Mouse (Mus musculus): ENCODE measurements around the gene Adipor2.

Gene Adipor2

GRCm38 (mm10) chr6:119313096-119313495, 104.4 kb downstream of the Adipor2 start:
- no peak for DNase-seq (ENCODE audit: low spot score)

DNA sequence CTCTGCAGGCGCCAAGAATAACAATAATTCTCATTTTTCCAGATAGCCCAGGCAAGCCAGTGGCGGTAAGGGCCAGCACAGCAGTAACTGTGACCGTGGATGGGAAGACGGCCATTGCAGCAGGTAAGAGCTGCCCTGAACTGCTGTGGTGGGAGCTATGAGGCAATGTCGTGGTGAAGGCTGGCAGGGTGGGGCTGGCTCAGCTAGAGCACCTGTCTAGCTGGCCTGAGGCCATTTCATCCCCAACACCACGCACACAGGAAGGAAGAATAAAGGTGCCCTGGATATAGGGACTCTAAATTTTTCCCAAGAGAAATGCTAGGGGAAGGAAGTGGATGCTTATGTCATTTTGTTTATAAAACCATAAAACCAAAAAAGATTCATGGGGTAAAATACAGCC, 105.1 kb downstream of the Adipor2 start:
- no peak for DNase-seq (ENCODE audit: low spot score)

GRCm38 (mm10) chr6:119310176-119310575, 107.3 kb downstream of the Adipor2 start:
- DNase-seq (ENCODE audit: low spot score), result no peak

DNA sequence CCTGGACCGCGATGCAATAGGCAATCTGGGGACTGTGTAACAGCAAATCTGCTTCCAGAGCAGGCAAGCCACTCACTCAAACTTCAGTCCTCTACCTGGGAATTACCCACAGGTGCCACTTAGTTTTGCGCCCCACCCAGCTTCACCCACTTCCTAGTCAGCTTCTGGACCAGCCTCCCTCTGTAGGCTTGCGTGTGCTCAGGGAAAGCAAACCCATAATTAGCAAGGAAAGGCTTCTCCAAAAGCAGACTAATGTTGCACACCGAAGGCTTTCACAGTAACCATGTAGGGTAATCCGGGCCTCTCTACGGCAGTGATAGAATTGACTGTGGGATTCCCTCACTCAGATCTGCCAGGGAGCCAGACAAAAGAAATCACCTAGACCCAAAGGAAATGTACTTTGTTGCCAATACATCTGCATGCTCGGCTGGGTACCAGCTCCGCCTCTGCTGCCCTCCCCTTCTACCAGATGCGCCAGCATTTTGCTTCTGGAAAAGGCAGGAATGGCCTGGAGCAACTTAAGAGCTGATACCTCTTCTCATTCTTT, 109.6 kb downstream of the Adipor2 start:
- no peak for DNase-seq (ENCODE audit: low spot score)

DNA sequence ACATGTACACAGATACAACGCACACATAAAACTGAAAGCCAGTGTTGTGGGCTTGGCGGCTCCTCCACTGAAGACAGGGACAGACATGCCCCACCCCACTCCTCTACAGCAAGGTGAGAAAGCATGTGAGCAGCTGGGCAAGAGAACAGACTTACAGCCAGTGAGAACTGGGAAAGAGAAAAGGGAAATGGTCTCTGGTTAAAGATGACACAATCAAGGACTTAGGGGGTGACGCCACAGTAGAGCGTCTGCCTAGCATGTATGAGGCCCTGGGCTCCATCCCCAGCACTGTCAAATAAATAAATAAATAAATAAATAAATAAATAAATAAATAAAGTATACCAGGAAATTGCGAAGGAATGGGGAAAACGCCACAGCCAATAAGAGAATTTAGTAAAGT, 114.2 kb downstream of the Adipor2 start:
- no peak for DNase-seq (ENCODE audit: low spot score)
